Comparison of ENCODE assay signal across 19 mouse cellular contexts in the genomic region with DNA sequence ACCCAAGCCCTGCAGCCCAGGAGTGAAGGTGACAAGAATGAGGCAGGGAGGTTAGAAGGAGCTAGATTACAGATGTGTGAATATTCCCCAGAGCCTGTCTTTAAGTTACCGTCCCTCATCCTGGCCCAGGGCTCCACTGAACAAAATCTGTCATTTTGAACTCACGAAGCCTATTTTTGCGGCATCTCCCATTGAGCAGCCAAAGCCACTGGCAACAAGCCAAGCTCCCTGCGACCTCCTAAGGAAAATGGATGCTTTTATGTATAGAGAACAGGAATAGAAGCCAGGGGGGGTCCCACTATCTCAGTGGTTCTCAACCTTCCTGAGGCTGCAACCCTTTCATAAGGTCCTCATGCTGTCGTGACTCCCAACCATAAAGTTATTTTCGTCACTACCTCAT.
A peak's percentile ranks its signal among the peaks of the same experiment; 100 is the strongest.
DNase-seq lines count a peak whose midpoint lies in the region; ATAC-seq lines count a peak whose summit lies in the region.
"Had no signal": no experiment of that assay in that cellular context is flagged by ENCODE, and none has a peak within 500 bp of the region (broad histone marks: within the 10 kb centered on the region; RNA-seq: fewer than 3 reads in every experiment).

No protein-coding gene starts in this region.

- H3K36me3 ChIP-seq in hindbrain, embryonic 13.5 days, result no peaks in the 10 kb centered on the region
- no peaks in the 10 kb centered on the region for H3K36me3 ChIP-seq in hindbrain, embryonic 10.5 days
- H3K36me3 ChIP-seq in midbrain, embryonic 14.5 days (ENCODE audit: control insufficient read depth, insufficient read depth, low read length), result no peaks in the 10 kb centered on the region
- H3K36me3 ChIP-seq in midbrain, embryonic 10.5 days, result no peaks in the 10 kb centered on the region
- no peaks in the 10 kb centered on the region for H3K36me3 ChIP-seq in forebrain, embryonic 15.5 days
- H3K36me3 ChIP-seq in neural tube, embryonic 13.5 days, result no peaks in the 10 kb centered on the region
- H3K36me3 ChIP-seq: embryonic facial prominence, embryonic 13.5 days; heart, embryonic 10.5 days; hindbrain, embryonic 15.5 days had no signal

- 0 out of 2 replicates have a peak, but pooled peaks cover 5% of the 10 kb centered on the region for H3K9me3 ChIP-seq in hindbrain, embryonic 13.5 days
- peaks cover 10% of the 10 kb centered on the region; the same call in 1 of the 2 replicates for H3K9me3 ChIP-seq in hindbrain, embryonic 10.5 days
- no peaks in the 10 kb centered on the region for H3K9me3 ChIP-seq in midbrain, embryonic 14.5 days (ENCODE audit: control insufficient read depth, low read length)
- H3K9me3 ChIP-seq in midbrain, embryonic 10.5 days (replicated peaks), result peaks cover 5% of the 10 kb centered on the region; the same call in 1 of the 2 replicates
- H3K9me3 ChIP-seq in forebrain, embryonic 15.5 days, result no peaks in the 10 kb centered on the region
- no peaks in the 10 kb centered on the region for H3K9me3 ChIP-seq in neural tube, embryonic 13.5 days
- H3K9me3 ChIP-seq: embryonic facial prominence, embryonic 13.5 days; heart, embryonic 10.5 days; hindbrain, embryonic 15.5 days had no signal

- peaks cover 24% of the 10 kb centered on the region; the same call in 1 of the 2 replicates for H3K27me3 ChIP-seq in hindbrain, embryonic 13.5 days
- peaks cover 59% of the 10 kb centered on the region for H3K27me3 ChIP-seq in hindbrain, embryonic 10.5 days (ENCODE audit: insufficient read depth, poor library complexity, severe bottlenecking)
- H3K27me3 ChIP-seq in midbrain, embryonic 14.5 days (ENCODE audit: control insufficient read depth, insufficient read depth, low read length), result peaks cover 6% of the 10 kb centered on the region
- H3K27me3 ChIP-seq in midbrain, embryonic 10.5 days (ENCODE audit: low read depth, poor library complexity, severe bottlenecking), result peaks cover 68% of the 10 kb centered on the region
- no peaks in the 10 kb centered on the region for H3K27me3 ChIP-seq in forebrain, embryonic 15.5 days
- peaks cover 20% of the 10 kb centered on the region for H3K27me3 ChIP-seq in neural tube, embryonic 13.5 days

- peaks cover 58% of the 10 kb centered on the region for H3K4me1 ChIP-seq in hindbrain, embryonic 13.5 days (replicated peaks)
- H3K4me1 ChIP-seq in hindbrain, embryonic 10.5 days (replicated peaks), result peaks cover 43% of the 10 kb centered on the region
- peaks cover 47% of the 10 kb centered on the region for H3K4me1 ChIP-seq in midbrain, embryonic 14.5 days (ENCODE audit: control insufficient read depth, insufficient read depth, low read length)
- H3K4me1 ChIP-seq in midbrain, embryonic 10.5 days, result peaks cover 33% of the 10 kb centered on the region
- peaks cover 48% of the 10 kb centered on the region for H3K4me1 ChIP-seq in forebrain, embryonic 15.5 days
- peaks cover 62% of the 10 kb centered on the region for H3K4me1 ChIP-seq in neural tube, embryonic 13.5 days (replicated peaks)

- no peak overlapping the region for H3K4me2 ChIP-seq in hindbrain, embryonic 13.5 days
- no peak overlapping the region for H3K4me2 ChIP-seq in midbrain, embryonic 14.5 days (ENCODE audit: low read length)
- no peak overlapping the region for H3K4me2 ChIP-seq in forebrain, embryonic 15.5 days (replicated peaks)
- no peak overlapping the region for H3K4me2 ChIP-seq in neural tube, embryonic 13.5 days
- H3K4me2 ChIP-seq: embryonic facial prominence, embryonic 13.5 days; hindbrain, embryonic 15.5 days had no signal

- peak overlapping the region; percentile 65 for H3K27ac ChIP-seq in hindbrain, embryonic 13.5 days
- no peak overlapping the region for H3K27ac ChIP-seq in hindbrain, embryonic 10.5 days
- H3K27ac ChIP-seq in midbrain, embryonic 14.5 days (replicated peaks; ENCODE audit: low read depth, low read length), result no peak overlapping the region
- no peak overlapping the region for H3K27ac ChIP-seq in midbrain, embryonic 10.5 days (replicated peaks)
- peak overlapping the region; percentile 39; the same call in 1 of the 2 replicates for H3K27ac ChIP-seq in forebrain, embryonic 15.5 days (replicated peaks)
- peak overlapping the region; percentile 61 for H3K27ac ChIP-seq in neural tube, embryonic 13.5 days (replicated peaks)
- H3K27ac ChIP-seq: embryonic facial prominence, embryonic 13.5 days; heart, embryonic 10.5 days; hindbrain, embryonic 15.5 days had no signal

- no peak for ATAC-seq in hindbrain, embryonic 13.5 days (ENCODE audit: low FRiP score)
- ATAC-seq in midbrain, embryonic 14.5 days (ENCODE audit: low FRiP score, low TSS enrichment), result no peak
- ATAC-seq in forebrain, embryonic 15.5 days (replicated peaks), result no peak
- no peak for ATAC-seq in neural tube, embryonic 13.5 days (ENCODE audit: low read depth)
- ATAC-seq: inflammation-experienced regulatory T-cells, adult 6 months had no signal

- 38% methylated on average over 6 of the region's 6 CpGs for WGBS in hindbrain, embryonic 13.5 days
- WGBS in hindbrain, embryonic 10.5 days, result 82% methylated on average over 6 of the region's 6 CpGs
- WGBS in midbrain, embryonic 14.5 days, result 32% methylated on average over 6 of the region's 6 CpGs
- 85% methylated on average over 6 of the region's 6 CpGs for WGBS in midbrain, embryonic 10.5 days
- WGBS in forebrain, embryonic 15.5 days, result 20% methylated on average over 6 of the region's 6 CpGs
- 23% methylated on average over 6 of the region's 6 CpGs for WGBS in neural tube, embryonic 13.5 days

- no peak overlapping the region for H3K4me3 ChIP-seq in hindbrain, embryonic 13.5 days
- H3K4me3 ChIP-seq in hindbrain, embryonic 10.5 days, result no peak overlapping the region
- no peak overlapping the region for H3K4me3 ChIP-seq in midbrain, embryonic 14.5 days (replicated peaks; ENCODE audit: low read depth, low read length)
- H3K4me3 ChIP-seq in midbrain, embryonic 10.5 days, result no peak overlapping the region
- H3K4me3 ChIP-seq in forebrain, embryonic 15.5 days, result no peak overlapping the region
- H3K4me3 ChIP-seq in neural tube, embryonic 13.5 days, result no peak overlapping the region
- H3K4me3 ChIP-seq: embryonic facial prominence, embryonic 13.5 days; heart, embryonic 10.5 days; hindbrain, embryonic 15.5 days had no signal

- DNase-seq in hindbrain, embryonic 10.5 days (ENCODE audit: low spot score), result no peak
- DNase-seq in midbrain, embryonic 14.5 days, result peak; percentile 51
- DNase-seq in midbrain, embryonic 10.5 days (ENCODE audit: low spot score), result no peak
- no peak for DNase-seq in right cerebral cortex, adult 2 months (ENCODE audit: low spot score in 2 of 2)
- DNase-seq in thymus, postnatal 14 days, result no peak
- DNase-seq: adrenal gland, adult 2 months; adrenal gland, postnatal 25 days; cerebellum, adult 2 months; gastrocnemius, postnatal 10 days; heart, adult 18-20 months; heart, postnatal 10 days; heart, postnatal 4 days had no signal

- 0 out of 2 replicates have a peak overlapping the region, but pooled peaks have one; percentile 9 for H3K9ac ChIP-seq in hindbrain, embryonic 13.5 days
- H3K9ac ChIP-seq in midbrain, embryonic 14.5 days (replicated peaks; ENCODE audit: low read length), result no peak overlapping the region
- H3K9ac ChIP-seq in forebrain, embryonic 15.5 days (replicated peaks), result no peak overlapping the region
- no peak overlapping the region for H3K9ac ChIP-seq in neural tube, embryonic 13.5 days
- H3K9ac ChIP-seq: embryonic facial prominence, embryonic 13.5 days; hindbrain, embryonic 15.5 days had no signal

Comparison
In these comparisons a context has a peak if more than half of its experiments do, and no peak if none do; other contexts are left out.
1. H3K27ac ChIP-seq: peak in hindbrain, embryonic 13.5 days (single experiment), forebrain, embryonic 15.5 days (single experiment) and neural tube, embryonic 13.5 days (single experiment); none in hindbrain, embryonic 10.5 days (single experiment), midbrain, embryonic 14.5 days (single experiment) and midbrain, embryonic 10.5 days (single experiment).